Mouse (Mus musculus) Patski (cell line): Measurements from ENCODE around the gene Tgfbr3. TPM values are rescaled to one million over a fixed set of nuclear protein-coding genes. Genes with fewer than 3 reads are reported as not detected.

Experiments
- ATAC-seq: fragments of 100-300 bp; one replicate; pipeline ENCODE4 v1.8.0; 2021
- CTCF ChIA-PET: fragments of 350-600 bp; sonication (Branson Sonifier 250); formaldehyde crosslinking; loops from one replicate; lab custom pipeline; 2022; ENCODE audit warnings: inconsistent platforms; lab: Charles Lee
- POLR2A ChIA-PET: fragments of 350-600 bp; sonication (Branson Sonifier 250); formaldehyde crosslinking; loops from one replicate; lab custom pipeline; 2022; ENCODE audit warnings: antibody characterized with exemption, inconsistent platforms; lab: Charles Lee
- DNase-seq: peaks from one replicate; pipeline ENCODE4 v3.0.0-alpha.2; 2011; ENCODE audit warnings: low read depth, low spot score
- H3K27me3 ChIP-seq: fragments of 371-371 bp; one replicate; pipeline ENCODE4 v1.5.1; 2021
- CTCF ChIP-seq: fragments of 100-300 bp; IDR thresholded peaks from one replicate; pipeline ENCODE4 v1.5.1; 2021
- in situ Hi-C: fragments of 300-500 bp; cut with MboI; formaldehyde crosslinking; loops from 3 replicates; pipeline ENCODE4 v1.11.1; 2018; ENCODE audit warnings: low pct_unique_long_range_greater_than_20kb, mixed read lengths
- polyA plus RNA-seq: library from polyadenylated mRNA; unstranded; gene quantifications from one replicate; pipeline ENCODE4 v1.2.3, GENCODE M21; 2021

Tgfbr3 gene
- polyA plus RNA-seq, 1 experiment from 2014 or later, result 35.6 TPM

- ChIA-PET POLR2A (no interaction called here), CTCF (no interaction called here)
- no peak for TF ChIP-seq CTCF
- ATAC-seq (no peak), DNase-seq (no peak)
- H3K27me3 ChIP-seq, result no peaks in the 10 kb centered on the region
- in situ Hi-C loops, result no loop called here
These were observed 70.1 kb downstream of the Tgfbr3 start for GRCm38 (mm10) chr5:107219318-107219717.

DNA sequence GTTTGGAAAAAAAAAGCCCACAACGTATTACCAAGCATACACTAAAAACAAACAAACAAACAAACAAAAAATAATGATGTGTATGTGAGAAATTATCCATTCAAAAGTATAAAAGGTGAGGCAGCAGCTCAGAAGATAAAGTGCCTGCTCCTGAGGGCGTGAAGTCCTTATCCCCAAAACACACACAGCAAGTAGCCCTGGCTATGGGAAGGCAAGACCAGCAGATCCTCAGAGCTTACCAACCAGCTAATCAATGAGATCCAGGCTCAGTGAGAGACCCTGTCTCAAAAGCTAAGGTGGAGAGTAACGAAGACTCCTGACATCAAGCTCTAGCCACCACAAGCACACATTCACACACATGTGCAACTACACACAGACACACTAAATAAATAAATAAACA lies 70.8 kb downstream of the Tgfbr3 start:
- CTCF ChIA-PET, result no interaction called here
- TF ChIP-seq CTCF, result no peak
- POLR2A ChIA-PET, result no interaction called here
- in situ Hi-C loops, result no loop called here
- ATAC-seq (no peak), DNase-seq (no peak)
- H3K27me3 ChIP-seq, result no peaks in the 10 kb centered on the region

GRCm38 (mm10) chr5:107217139-107217538 lies 72.3 kb downstream of the Tgfbr3 start:
- in situ Hi-C loops, result no loop called here
- POLR2A ChIA-PET, result no interaction called here

GRCm38 (mm10) chr5:107213373-107214132 lies 75.9 kb downstream of the Tgfbr3 start:
- ChIA-PET POLR2A (no interaction called here), CTCF (interaction anchor here (1.4 kb wide), 1 partner anchor 24 kb away, joined by 3 read pairs; no protein-coding TSS in a partner anchor)
- in situ Hi-C loops, result no loop called here
- no peak for TF ChIP-seq CTCF
- DNase-seq (no peak), ATAC-seq (no peak)
- H3K27me3 ChIP-seq, result no peaks in the 10 kb centered on the region

More at GRCm38 (mm10) chr5:107217139-107217538, 72.3 kb downstream of the Tgfbr3 start:
- CTCF ChIA-PET, result interaction anchor here (0.9 to 1.6 kb wide), 2 partner anchors 9 to 60 kb away, joined by 3 to 4 read pairs; no protein-coding TSS in a partner anchor
- H3K27me3 ChIP-seq, result no peaks in the 10 kb centered on the region
- no peak for TF ChIP-seq CTCF
- no peak for DNase-seq
- ATAC-seq, result no peak

GRCm38 (mm10) chr5:107211830-107212370 lies 77.5 kb downstream of the Tgfbr3 start:
- no peaks in the 10 kb centered on the region for H3K27me3 ChIP-seq
- in situ Hi-C loops, result no loop called here
- POLR2A ChIA-PET, result interaction anchor here (0.5 to 0.7 kb wide), 2 partner anchors 9 to 187 kb away, joined by 3 to 4 read pairs; no protein-coding TSS in a partner anchor
- no peak for TF ChIP-seq CTCF
- CTCF ChIA-PET, result interaction anchor here (1.4 kb wide), 1 partner anchor 26 kb away, joined by 3 read pairs; no protein-coding TSS in a partner anchor
- DNase-seq (no peak), ATAC-seq (no peak)

DNA sequence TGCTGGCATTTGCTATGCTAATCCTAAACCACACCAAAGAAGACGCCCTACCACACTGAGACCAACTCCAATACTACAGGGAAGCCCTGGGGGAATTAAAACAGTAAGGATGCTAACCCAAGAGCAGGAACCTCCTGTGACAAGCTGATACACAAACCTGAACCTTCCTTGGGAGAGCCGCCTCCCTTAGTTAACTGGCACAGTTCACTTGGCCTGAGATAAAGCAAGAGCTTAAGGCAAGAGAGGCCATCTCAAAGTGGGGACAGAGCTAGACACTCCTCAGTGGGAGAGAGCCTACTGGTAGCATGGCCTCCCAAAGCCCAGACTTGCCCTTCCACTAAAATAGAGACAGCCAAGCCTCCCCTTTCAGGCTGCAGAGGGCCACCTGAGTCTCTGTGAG lies 79.4 kb downstream of the Tgfbr3 start:
- DNase-seq (no peak), ATAC-seq (no peak)
- TF ChIP-seq CTCF, result no peak
- POLR2A ChIA-PET, result interaction anchor here (0.6 kb wide), 1 partner anchor 69 kb away, joined by 4 read pairs; no protein-coding TSS in a partner anchor
- in situ Hi-C loops, result no loop called here
- no peaks in the 10 kb centered on the region for H3K27me3 ChIP-seq
- CTCF ChIA-PET, result interaction anchor here (0.7 kb wide), 1 partner anchor 11 kb away, joined by 3 read pairs; no protein-coding TSS in a partner anchor

DNA sequence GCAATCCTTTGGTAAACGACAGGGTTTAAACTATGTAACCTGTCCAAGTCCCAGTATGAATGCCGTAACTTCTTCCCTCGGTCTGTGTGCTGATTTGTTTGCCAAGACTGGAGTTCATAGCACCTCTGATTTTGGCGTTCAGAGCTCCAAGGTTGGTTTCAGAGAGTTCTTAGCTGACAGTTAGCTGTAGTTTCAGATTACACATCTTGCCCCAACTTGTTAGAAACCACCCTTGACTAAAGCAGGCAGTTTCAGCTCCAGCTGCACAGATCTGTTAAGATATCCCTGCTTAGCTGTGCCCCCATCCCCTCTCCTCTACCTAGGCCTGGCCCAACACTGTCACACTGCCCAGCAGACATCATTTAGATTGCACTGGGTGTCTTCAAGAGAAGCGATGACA lies 81.5 kb downstream of the Tgfbr3 start:
- H3K27me3 ChIP-seq, result no peaks in the 10 kb centered on the region
- no peak for ATAC-seq
- TF ChIP-seq CTCF, result no peak
- CTCF ChIA-PET, result interaction anchor here (1.9 kb wide), 1 partner anchor 9 kb away, joined by 4 read pairs; no protein-coding TSS in a partner anchor
- DNase-seq, result no peak
- in situ Hi-C loops, result no loop called here
- POLR2A ChIA-PET, result no interaction called here

DNA sequence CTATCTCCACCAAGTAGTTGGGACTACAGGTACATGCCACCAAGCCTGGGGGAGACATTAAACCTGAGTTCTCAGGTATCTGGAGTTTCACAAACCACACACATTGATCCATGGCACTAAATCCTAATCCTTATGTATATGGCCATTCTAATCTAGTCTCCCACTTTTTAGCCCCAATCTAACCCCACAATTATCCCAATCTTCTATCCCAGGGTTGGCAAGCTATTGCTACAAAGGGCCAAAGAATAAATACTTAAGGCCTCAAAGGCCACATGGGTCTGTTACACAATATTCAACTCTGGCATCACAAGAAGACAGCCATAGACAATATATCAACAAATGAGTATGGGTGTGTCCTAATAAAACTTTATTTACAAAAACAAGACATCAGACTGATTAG lies 85.1 kb downstream of the Tgfbr3 start:
- ChIA-PET CTCF (interaction anchor here (0.9 to 1.3 kb wide), 2 partner anchors 11 to 16 kb away, joined by 3 to 4 read pairs; no protein-coding TSS in a partner anchor), POLR2A (no interaction called here)
- H3K27me3 ChIP-seq, result no peaks in the 10 kb centered on the region
- no peak for ATAC-seq
- in situ Hi-C loops, result no loop called here
- no peak for DNase-seq
- no peak for TF ChIP-seq CTCF

GRCm38 (mm10) chr5:107202801-107203559 lies 86.4 kb downstream of the Tgfbr3 start:
- no peaks in the 10 kb centered on the region for H3K27me3 ChIP-seq
- ChIA-PET POLR2A (interaction anchor here (0.7 kb wide), 1 partner anchor 8 kb away, joined by 4 read pairs; no protein-coding TSS in a partner anchor), CTCF (interaction anchor here (0.9 to 1.4 kb wide), 5 partner anchors 9 to 36 kb away, joined by 3 to 5 read pairs (median 3); no protein-coding TSS in a partner anchor)
- ATAC-seq, result peak; percentile 41
- TF ChIP-seq CTCF, result no peak
- in situ Hi-C loops, result no loop called here
- DNase-seq, result peak; percentile 25
